ENCODE assay signal across 8 mouse cellular contexts in genomic region chr11:78360125-78360788, GRCm38 (mm10). TPM values are rescaled to one million over a fixed set of nuclear protein-coding genes. Genes with fewer than 3 reads are reported as not detected.
DNase-seq lines count a peak whose midpoint lies in the region; ATAC-seq and TF ChIP-seq lines count a peak whose summit lies in the region.

No protein-coding gene starts in this region.

- H3K4me3 ChIP-seq in E14TG2a.4 (replicated peaks; ENCODE audit: low read length), result peak overlapping the region; percentile 73
- peak overlapping the region; percentile 48 for H3K4me3 ChIP-seq in lung, embryonic 16.5 days (ENCODE audit: low read length)

- H3K27me3 ChIP-seq in E14TG2a.4 (ENCODE audit: insufficient read depth, low read length), result peaks cover 6% of the 10 kb centered on the region; the same call in 1 of the 2 replicates
- no peaks in the 10 kb centered on the region for H3K27me3 ChIP-seq in lung, embryonic 16.5 days (ENCODE audit: control insufficient read depth, insufficient read depth, low read depth, low read length)

- peak overlapping the region; percentile 66 for H3K4me2 ChIP-seq in lung, embryonic 16.5 days (ENCODE audit: low read depth, low read length)

- peak; percentile 85 for ATAC-seq in erythroblast, adult 5-6 weeks (replicated peaks; ENCODE audit: low FRiP score, poor library complexity, severe bottlenecking)
- ATAC-seq in lung, embryonic 16.5 days (ENCODE audit: low read depth), result peak; percentile 82

- intact Hi-C loops in heart, postnatal 10 days (cut with DNase I), result loop anchor here (1.0 kb wide), 1 partner anchor 37 kb away; no protein-coding TSS in a partner anchor

- peaks cover 46% of the 10 kb centered on the region for H3K4me1 ChIP-seq in E14TG2a.4 (replicated peaks; ENCODE audit: low read depth, low read length)
- H3K4me1 ChIP-seq in lung, embryonic 16.5 days (replicated peaks; ENCODE audit: control insufficient read depth, insufficient read depth, low read length), result no peaks in the 10 kb centered on the region; the same call in 1 of the 2 replicates

- 8% methylated on average over 13 of the region's 13 CpGs for WGBS in lung, embryonic 16.5 days

- TF ChIP-seq CTCF in E14TG2a.4 (conservative IDR thresholded peaks at IDR 0.05; ENCODE audit: low read length), result peak; percentile 42

- peak; percentile 89 for DNase-seq in brain, adult 2 months (ENCODE audit: low read depth, low spot score)
- DNase-seq in heart, postnatal 10 days, result peak; percentile 73 to 82
- DNase-seq in layer of hippocampus, adult 18-20 months (ENCODE audit: low spot score in 2 of 2), result peak; percentile 48 to 82
- DNase-seq in retina, adult 2 months (ENCODE audit: low read depth, low spot score), result peak; percentile 72
- peak; percentile 73 to 76 for DNase-seq in thymus, postnatal 36 days

- H3K27ac ChIP-seq in lung, embryonic 16.5 days (ENCODE audit: low read length), result no peak overlapping the region

- H3K36me3 ChIP-seq in E14TG2a.4 (ENCODE audit: insufficient read depth, low read length), result no peaks in the 10 kb centered on the region
- no peaks in the 10 kb centered on the region for H3K36me3 ChIP-seq in lung, embryonic 16.5 days (ENCODE audit: control insufficient read depth, insufficient read depth, low read length)

- H3K9ac ChIP-seq in lung, embryonic 16.5 days (ENCODE audit: low read length), result peak overlapping the region; percentile 47

- H3K9me3 ChIP-seq in E14TG2a.4 (ENCODE audit: low read length), result no peaks in the 10 kb centered on the region
- H3K9me3 ChIP-seq in lung, embryonic 16.5 days (ENCODE audit: control insufficient read depth, low read length), result no peaks in the 10 kb centered on the region

RNA-seq across cellular contexts. Expression of gene Unc119, which starts 17.0 kb away (rescaled TPM):
- 17.1 and 20.9 TPM in 2 replicates for total RNA-seq in erythroblast, adult 5-6 weeks (2015; ENCODE audit: low replicate concordance)
- 9.6 and 15.0 TPM in 2 replicates for total RNA-seq in erythroblast, adult 5-6 weeks (2017; ENCODE audit: low replicate concordance)
- 10 to 100 TPM in 1 of 2 experiments, 1 to 10 TPM in 1; 9.0 to 10.1 TPM for total RNA-seq in heart, postnatal 10 days (2021)
- 10 to 100 TPM; 33.0 to 33.5 TPM for total RNA-seq in layer of hippocampus, adult 18-20 months (2021)
- polyA plus RNA-seq in lung, embryonic 16.5 days (2015; fragmentation: Nextera tagmentation; extraction: Ambion mirVana), result 26.6 and 27.2 TPM in 2 replicates

RNA-seq across cellular contexts. Expression of gene Foxn1, which starts 26.1 kb away (rescaled TPM):
- not detected in 2 replicates for total RNA-seq in erythroblast, adult 5-6 weeks (2015; ENCODE audit: low replicate concordance)
- total RNA-seq in erythroblast, adult 5-6 weeks (2017; ENCODE audit: low replicate concordance), result not detected in 2 replicates
- not detected for total RNA-seq in heart, postnatal 10 days (2021)
- total RNA-seq in layer of hippocampus, adult 18-20 months (2021), result not detected
- polyA plus RNA-seq in lung, embryonic 16.5 days (2015; fragmentation: Nextera tagmentation; extraction: Ambion mirVana), result 0.77 and 1.2 TPM in 2 replicates

RNA-seq across cellular contexts. Expression of gene Pigs, which starts 32.0 kb away (rescaled TPM):
- 3.3 and 10.0 TPM in 2 replicates for total RNA-seq in erythroblast, adult 5-6 weeks (2015; ENCODE audit: low replicate concordance)
- 2.5 and 3.6 TPM in 2 replicates for total RNA-seq in erythroblast, adult 5-6 weeks (2017; ENCODE audit: low replicate concordance)
- 10 to 100 TPM; 26.4 to 26.8 TPM for total RNA-seq in heart, postnatal 10 days (2021)
- 10 to 100 TPM; 59.0 to 62.0 TPM for total RNA-seq in layer of hippocampus, adult 18-20 months (2021)
- polyA plus RNA-seq in lung, embryonic 16.5 days (2015; fragmentation: Nextera tagmentation; extraction: Ambion mirVana), result 81.8 and 84.8 TPM in 2 replicates

RNA-seq across cellular contexts. Expression of gene Aldoc, which starts 37.5 kb away (rescaled TPM):
- total RNA-seq in erythroblast, adult 5-6 weeks (2015; ENCODE audit: low replicate concordance), result not detected in 2 replicates
- total RNA-seq in erythroblast, adult 5-6 weeks (2017; ENCODE audit: low replicate concordance), result 0.28 TPM in 1 of 2 replicates, not detected in the other
- 1 to 10 TPM in 1 of 2 experiments, under 1 TPM in 1; 0.81 to 1.1 TPM for total RNA-seq in heart, postnatal 10 days (2021)
- total RNA-seq in layer of hippocampus, adult 18-20 months (2021), result 100 to 1,000 TPM; 856 to 892 TPM
- 8.9 and 12.1 TPM in 2 replicates for polyA plus RNA-seq in lung, embryonic 16.5 days (2015; fragmentation: Nextera tagmentation; extraction: Ambion mirVana)

RNA-seq across cellular contexts. Expression of gene Spag5, which starts 58.9 kb away (rescaled TPM):
- 12.3 and 20.3 TPM in 2 replicates for total RNA-seq in erythroblast, adult 5-6 weeks (2015; ENCODE audit: low replicate concordance)
- 40.4 and 60.1 TPM in 2 replicates for total RNA-seq in erythroblast, adult 5-6 weeks (2017; ENCODE audit: low replicate concordance)
- 1 to 10 TPM; 8.8 to 9.5 TPM for total RNA-seq in heart, postnatal 10 days (2021)
- 1 to 10 TPM; 5.7 to 7.1 TPM for total RNA-seq in layer of hippocampus, adult 18-20 months (2021)
- polyA plus RNA-seq in lung, embryonic 16.5 days (2015; fragmentation: Nextera tagmentation; extraction: Ambion mirVana), result 44.9 and 46.7 TPM in 2 replicates
